22 mouse cellular contexts compared by ENCODE assay signal in the genomic region with DNA sequence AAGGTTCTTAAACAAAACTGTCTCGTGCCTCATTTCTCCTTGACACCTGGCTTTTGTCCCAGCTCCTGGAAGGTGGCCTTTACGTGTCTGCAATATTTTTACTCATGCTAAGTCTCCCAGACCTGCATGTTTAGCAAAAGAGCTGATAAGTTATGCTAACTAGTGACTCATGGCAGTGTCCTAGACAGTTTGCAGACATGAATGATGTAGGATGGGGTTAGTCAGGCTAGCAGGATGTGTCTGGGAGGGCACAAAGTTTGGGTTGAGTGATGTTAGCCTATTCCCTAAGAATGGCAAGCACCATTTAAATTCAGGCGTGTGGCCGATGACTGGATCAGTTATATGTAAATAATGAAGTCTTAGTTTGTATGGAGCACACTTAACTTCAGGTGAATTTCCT.
DNase-seq lines count a peak whose midpoint lies in the region; ATAC-seq and TF ChIP-seq lines count a peak whose summit lies in the region.
"Had no signal": no experiment of that assay in that cellular context is flagged by ENCODE, and none has a peak within 500 bp of the region (broad histone marks: within the 10 kb centered on the region; RNA-seq: fewer than 3 reads in every experiment).

No protein-coding gene starts in this region.

- H3K4me3 ChIP-seq in midbrain, embryonic 11.5 days (ENCODE audit: low read depth, low read length): no peak overlapping the region
- H3K4me3 ChIP-seq in midbrain, embryonic 15.5 days: no peak overlapping the region
- H3K4me3 ChIP-seq: embryonic facial prominence, embryonic 10.5 days; embryonic facial prominence, embryonic 12.5 days; forebrain, embryonic 13.5 days; forebrain, embryonic 15.5 days had no signal

- TF ChIP-seq CTCF in Patski (IDR thresholded peaks at IDR 0.05): no peak

- POLR2A ChIA-PET in Patski (lab: Charles Lee): no interaction called here

- 91% methylated on average over 4 of the region's 4 CpGs for WGBS in midbrain, embryonic 11.5 days
- WGBS in midbrain, embryonic 15.5 days: 93% methylated on average over 4 of the region's 4 CpGs

- no peaks in the 10 kb centered on the region for H3K36me3 ChIP-seq in midbrain, embryonic 11.5 days (ENCODE audit: control insufficient read depth, insufficient read depth, low read length)
- H3K36me3 ChIP-seq in midbrain, embryonic 15.5 days (replicated peaks): no peaks in the 10 kb centered on the region
- H3K36me3 ChIP-seq: embryonic facial prominence, embryonic 10.5 days; embryonic facial prominence, embryonic 12.5 days; forebrain, embryonic 15.5 days had no signal

- no peak overlapping the region for H3K9ac ChIP-seq in midbrain, embryonic 11.5 days (ENCODE audit: low read length)
- no peak overlapping the region for H3K9ac ChIP-seq in midbrain, embryonic 15.5 days
- H3K9ac ChIP-seq: embryonic facial prominence, embryonic 12.5 days; forebrain, embryonic 13.5 days; forebrain, embryonic 15.5 days; forebrain, postnatal 0 days had no signal

- H3K27ac ChIP-seq in midbrain, embryonic 11.5 days (ENCODE audit: low read depth, low read length): no peak overlapping the region
- H3K27ac ChIP-seq in midbrain, embryonic 15.5 days: no peak overlapping the region
- H3K27ac ChIP-seq: embryonic facial prominence, embryonic 10.5 days; embryonic facial prominence, embryonic 12.5 days; forebrain, embryonic 13.5 days; forebrain, embryonic 15.5 days had no signal

- no peak overlapping the region for H3K4me2 ChIP-seq in midbrain, embryonic 11.5 days
- H3K4me2 ChIP-seq in midbrain, embryonic 15.5 days: no peak overlapping the region
- H3K4me2 ChIP-seq: embryonic facial prominence, embryonic 12.5 days; forebrain, embryonic 13.5 days; forebrain, embryonic 15.5 days had no signal

- CTCF ChIA-PET in Patski (lab: Charles Lee): no interaction called here

- in situ Hi-C loops in Patski (cut with MboI; ENCODE audit: low pct_unique_long_range_greater_than_20kb): no loop called here

- no peak for ATAC-seq in midbrain, embryonic 11.5 days (ENCODE audit: low FRiP score)
- no peak for ATAC-seq in midbrain, embryonic 15.5 days (replicated peaks)
- peak; percentile 89 for ATAC-seq in Patski
- ATAC-seq: CD4-positive, CD25-positive, alpha-beta regulatory T cell, adult 4 months; forebrain, embryonic 13.5 days; forebrain, embryonic 15.5 days; forebrain, postnatal 0 days had no signal

- H3K4me1 ChIP-seq in midbrain, embryonic 11.5 days (ENCODE audit: control insufficient read depth, insufficient read depth, low read length): no peaks in the 10 kb centered on the region
- H3K4me1 ChIP-seq in midbrain, embryonic 15.5 days: no peaks in the 10 kb centered on the region
- H3K4me1 ChIP-seq: embryonic facial prominence, embryonic 10.5 days; embryonic facial prominence, embryonic 12.5 days; forebrain, embryonic 13.5 days; forebrain, embryonic 15.5 days had no signal

- no peaks in the 10 kb centered on the region for H3K27me3 ChIP-seq in midbrain, embryonic 11.5 days (ENCODE audit: control insufficient read depth, insufficient read depth, low read length)
- no peaks in the 10 kb centered on the region for H3K27me3 ChIP-seq in midbrain, embryonic 15.5 days (replicated peaks)
- no peaks in the 10 kb centered on the region for H3K27me3 ChIP-seq in Patski
- H3K27me3 ChIP-seq: CH12.LX; embryonic facial prominence, embryonic 12.5 days; forebrain, embryonic 13.5 days; forebrain, embryonic 15.5 days had no signal

- H3K9me3 ChIP-seq in midbrain, embryonic 11.5 days (ENCODE audit: control insufficient read depth, low read length): no peaks in the 10 kb centered on the region
- no peaks in the 10 kb centered on the region for H3K9me3 ChIP-seq in midbrain, embryonic 15.5 days
- H3K9me3 ChIP-seq: embryonic facial prominence, embryonic 10.5 days; embryonic facial prominence, embryonic 12.5 days; forebrain, embryonic 13.5 days; forebrain, embryonic 15.5 days had no signal

- peak; percentile 2 for DNase-seq in adrenal gland, adult 8-10 months
- no peak for DNase-seq in adrenal gland, postnatal 4 days (ENCODE audit: low spot score in 2 of 2)
- DNase-seq in midbrain, embryonic 11.5 days (ENCODE audit: low spot score, missing footprints): peak; percentile 47
- DNase-seq in Patski (ENCODE audit: low read depth, low spot score): peak; percentile 35
- peak; percentile 11 to 15 for DNase-seq in adrenal gland, postnatal 36 days
- DNase-seq in urinary bladder, adult 18-20 months (ENCODE audit: low spot score in 2 of 2): no peak
- DNase-seq in right cerebral cortex, postnatal 14 days: no peak
- DNase-seq: B cell, adult 2 months; cerebellum, adult 11 months; cerebellum, adult 18-20 months; cerebellum, adult 8-10 months; cerebellum, adult 9-11 months; cerebellum, postnatal 14 days; cerebellum, postnatal 36 days; forebrain, postnatal 0 days had no signal

Comparison
In these comparisons a context has a peak if more than half of its experiments do, and no peak if none do; other contexts are left out.
1. DNase-seq: peak in adrenal gland, adult 8-10 months (single experiment), midbrain, embryonic 11.5 days (single experiment), Patski (single experiment) and adrenal gland, postnatal 36 days (2 of 2); none in adrenal gland, postnatal 4 days (0 of 2), urinary bladder, adult 18-20 months (0 of 2) and right cerebral cortex, postnatal 14 days (single experiment).